Mouse (Mus musculus) left cerebral cortex, postnatal 4 days (tissue): Measurements from ENCODE around the gene Ift122. TPM values are rescaled to one million over a fixed set of nuclear protein-coding genes. Genes with fewer than 3 reads are reported as not detected.

Experiments used
- DNase-seq: peaks from one replicate; pipeline ENCODE4 v3.0.0-alpha.2; 2022
- intact Hi-C: fragments of 180-260 bp; cut with DNase I; formaldehyde crosslinking; loops from one replicate; pipeline ENCODE4 v1.15.1; 2025
- total RNA-seq, 2 experiments: library from RNA; stranded (reverse); gene quantifications; 2 replicates each; pipeline ENCODE4 v1.2.3; 2021

Gene Ift122
- total RNA-seq, 2 experiments from 2014 or later = 28.9 to 35.8 TPM

DNA sequence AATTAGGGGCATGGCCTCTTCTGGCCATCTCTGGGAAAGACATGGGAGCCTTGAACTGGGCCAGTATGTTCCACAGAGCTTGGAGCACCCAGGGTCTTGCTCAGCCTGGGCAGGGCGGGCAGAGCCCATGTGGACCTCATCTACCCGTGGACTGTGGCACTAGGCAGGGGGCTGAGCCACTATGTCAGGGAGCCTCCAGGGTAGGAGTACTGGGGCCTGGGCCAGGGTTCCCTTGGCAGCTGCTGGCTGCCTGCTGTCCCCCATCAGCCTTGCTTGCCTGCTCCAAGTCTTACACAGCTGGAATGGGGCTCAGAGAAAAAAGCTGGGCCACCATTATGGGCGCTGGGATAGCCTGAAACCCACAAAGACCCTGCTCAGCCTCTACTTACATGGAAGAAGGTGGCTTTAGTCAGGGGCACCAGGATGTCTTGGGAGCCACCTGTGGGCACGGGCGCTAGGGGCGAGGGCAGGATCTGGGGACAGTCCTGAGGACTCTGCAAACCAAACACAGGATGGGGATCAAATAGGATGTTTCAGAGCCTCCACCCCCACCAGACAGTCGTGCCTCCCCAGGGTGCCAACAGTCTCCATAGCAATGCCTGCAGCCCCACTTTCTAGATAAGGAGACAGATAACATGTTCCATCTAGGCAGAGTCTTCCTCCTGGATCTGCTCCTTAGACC, 119.0 kb downstream of the Ift122 start:
- intact Hi-C loops = no loop called here
- no peak for DNase-seq

DNA sequence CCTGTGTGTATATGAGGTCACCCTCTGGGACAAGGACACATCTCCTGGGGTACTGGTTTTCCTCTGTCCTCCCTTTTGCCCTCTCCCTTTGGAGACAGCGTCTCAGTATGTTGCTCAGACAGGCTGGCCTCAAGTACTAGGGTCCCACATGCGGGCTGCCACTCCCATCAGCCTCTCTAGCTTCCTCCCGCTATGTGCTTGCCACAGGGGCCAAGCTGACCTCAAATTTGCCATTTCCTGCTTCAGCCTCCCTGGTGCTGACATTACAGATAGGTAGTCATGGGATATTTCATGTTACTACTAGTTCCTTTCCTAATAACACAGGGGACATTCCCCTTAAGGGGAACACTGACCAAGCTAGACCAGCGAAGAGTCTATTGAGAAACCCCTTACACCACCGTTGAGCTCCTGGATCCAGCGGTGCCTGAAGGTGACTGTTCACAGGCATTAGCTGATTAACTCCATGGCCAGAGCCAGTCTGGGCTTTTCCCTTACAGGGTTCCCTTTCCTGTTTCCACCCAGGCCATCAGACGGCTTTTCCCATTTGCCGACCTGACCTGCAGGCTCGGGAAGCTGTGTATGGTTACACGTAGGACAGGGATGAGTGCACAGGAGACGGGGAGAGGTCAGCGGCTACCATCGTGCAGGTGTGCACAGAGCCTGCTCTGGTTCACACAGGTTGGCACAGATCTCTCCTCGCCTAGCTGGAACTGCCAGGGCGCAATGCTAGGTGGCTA, 120.0 kb downstream of the Ift122 start:
- intact Hi-C loops = no loop called here
- DNase-seq = no peak

DNA sequence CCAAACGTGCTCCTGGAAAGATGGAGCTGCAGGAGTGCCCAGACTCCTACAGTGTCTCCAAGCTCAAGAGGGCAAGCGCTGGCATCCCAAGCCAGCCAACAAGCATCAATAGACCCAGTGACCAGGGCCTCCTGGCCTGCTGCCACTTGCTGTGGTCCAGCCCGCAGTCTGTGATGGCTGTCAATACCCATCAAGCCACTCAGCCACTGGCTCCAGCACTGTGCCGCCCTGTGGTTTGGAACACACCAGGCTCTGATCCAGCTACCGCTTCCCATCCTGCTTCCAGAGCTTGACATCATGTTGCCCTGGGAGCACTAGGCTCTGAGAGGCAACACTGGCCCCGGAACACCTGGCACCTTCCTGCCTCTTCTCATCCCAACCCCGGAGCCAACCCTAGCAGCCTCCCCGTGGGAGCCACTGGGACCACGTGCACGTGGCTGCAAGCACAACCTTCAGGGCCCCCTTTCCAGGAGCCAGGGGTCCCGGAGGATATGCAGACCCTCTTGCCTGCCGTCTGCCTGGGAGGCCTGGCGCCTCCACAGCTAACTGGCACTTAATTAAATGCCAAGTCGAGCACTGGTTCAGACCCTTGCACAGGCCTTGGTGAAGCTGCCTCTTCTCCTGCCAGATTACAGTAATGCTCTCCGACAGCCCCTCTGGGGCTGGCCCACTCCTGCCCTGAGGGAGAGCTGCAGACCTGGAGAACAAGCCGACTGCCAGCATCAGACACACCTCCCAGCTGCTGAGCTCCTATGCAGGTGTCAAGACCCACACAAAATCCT, 120.8 kb downstream of the Ift122 start:
- intact Hi-C loops = no loop called here
- peak; percentile 80 for DNase-seq

DNA sequence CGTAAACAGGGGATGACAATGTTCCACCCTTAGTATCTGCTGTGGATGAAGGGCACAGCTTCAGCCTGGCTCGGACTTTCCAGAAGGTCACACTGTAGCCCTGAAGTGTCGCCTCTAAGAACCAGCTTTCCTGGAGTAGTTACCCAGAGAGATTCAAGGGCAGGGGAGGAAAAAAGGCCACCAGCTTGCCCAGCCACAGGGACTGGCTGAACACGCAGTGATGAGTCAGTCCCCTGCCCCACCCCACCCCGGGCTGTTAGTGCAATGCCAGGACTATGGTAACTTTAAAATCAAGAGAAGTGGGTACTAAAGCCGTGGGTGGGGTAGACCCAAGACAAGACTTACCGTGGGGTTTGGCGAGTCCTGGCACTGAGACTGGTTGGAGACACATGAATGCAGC, 122.3 kb downstream of the Ift122 start:
- intact Hi-C loops = no loop called here
- DNase-seq = no peak

Other genes with a start within 250 kb of the Ift122 start
- gene Raf1, start 176.8 kb upstream of the Ift122 start, total RNA-seq = 100 to 1,000 TPM; 180 to 191 TPM
- gene Tmem40, start 91.1 kb upstream of the Ift122 start, total RNA-seq = 1 to 10 TPM in 1 of 2 experiments, under 1 TPM in 1; 0.60 to 1.2 TPM
- gene Cand2, start 78.9 kb upstream of the Ift122 start, total RNA-seq = 1 to 10 TPM; 8.3 to 8.5 TPM
- 100 to 1,000 TPM; 842 to 903 TPM for gene Rpl32, start 44.7 kb upstream of the Ift122 start, total RNA-seq
- 1 to 10 TPM; 3.0 to 3.6 TPM for gene Efcab12, start 15.1 kb upstream of the Ift122 start, total RNA-seq
- 1 to 10 TPM; 6.4 to 7.1 TPM for gene Mbd4, start 99 bp upstream of the Ift122 start, total RNA-seq
- under 1 TPM; 0.28 to 0.56 TPM for gene Rho, start 78.3 kb downstream of the Ift122 start, total RNA-seq
- gene H1foo, start 91.5 kb downstream of the Ift122 start, total RNA-seq = not detected
- gene Plxnd1, start 141.5 kb downstream of the Ift122 start, total RNA-seq = 100 to 1,000 TPM; 167 to 181 TPM